ENCODE assay signal across 1 mouse cellular context in the genomic region with DNA sequence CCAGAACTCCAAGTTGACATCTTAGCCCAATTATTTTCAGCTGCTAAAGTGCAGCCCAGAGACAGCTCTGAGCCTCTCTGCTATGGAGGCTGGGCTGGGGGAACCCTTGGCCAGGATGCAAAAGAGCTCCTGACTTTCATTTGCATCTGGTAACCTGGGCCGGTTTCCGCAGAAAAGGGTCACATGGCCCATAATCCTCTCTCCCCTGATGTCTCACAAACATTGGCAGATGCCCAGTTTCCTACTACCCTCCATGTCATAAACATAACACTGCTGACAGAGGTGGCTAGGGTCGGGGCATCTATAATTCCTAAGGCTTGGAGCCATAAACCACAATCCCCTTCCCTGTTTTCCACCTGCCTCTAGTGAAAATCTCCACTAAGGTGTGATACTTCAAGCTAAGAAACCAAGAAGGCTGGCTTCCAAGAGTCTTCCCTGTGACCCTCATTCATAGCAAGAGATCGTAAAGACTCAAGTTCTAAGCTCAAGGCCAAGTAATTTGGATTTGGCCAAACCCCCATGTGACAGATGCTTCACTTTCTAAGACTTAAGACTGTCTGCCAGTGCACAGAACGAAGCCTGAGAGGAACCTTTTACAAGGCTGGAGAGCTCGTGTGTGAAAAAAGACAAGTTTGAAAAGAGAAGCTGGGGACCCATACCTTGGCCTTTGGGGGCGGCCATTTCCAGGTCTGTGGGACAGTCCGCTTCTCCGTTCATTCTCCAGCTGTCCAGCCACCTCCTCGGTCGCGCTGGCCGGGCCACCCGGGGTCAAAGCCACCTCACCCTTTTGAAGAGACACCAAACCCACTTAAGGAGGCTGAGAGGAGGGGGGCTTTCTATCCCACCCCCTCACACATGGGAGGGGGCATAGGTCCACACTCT.
TF ChIP-seq lines count a peak whose summit lies in the region.

No protein-coding gene starts in this region.

TF ChIP-seq in ES-E14, 5 proteins besides CTCF, POLR2A, EP300 and RAD21 (continued from another document):
- TF ChIP-seq ZC3H11A (IDR thresholded peaks at IDR 0.05; ENCODE audit: borderline replicate concordance, low read depth, low read length) (no peak), MAFK (IDR thresholded peaks at IDR 0.05; ENCODE audit: insufficient read depth, low read depth, low read length) (no peak), CHD2 (IDR thresholded peaks at IDR 0.05; ENCODE audit: low read depth, low read length) (no peak)
TF ChIP-seq in ES-E14: peak in this region for 0.
